Mouse (Mus musculus) cerebellum, postnatal 10 days (tissue): Measurements from ENCODE around the gene Dph1.

Source experiments
- DNase-seq, 2 experiments: peaks; one replicate each; pipeline ENCODE4 v3.0.0; 2021; ENCODE audit warnings: mixed read lengths in 2 of 2

The Dph1 gene

DNA sequence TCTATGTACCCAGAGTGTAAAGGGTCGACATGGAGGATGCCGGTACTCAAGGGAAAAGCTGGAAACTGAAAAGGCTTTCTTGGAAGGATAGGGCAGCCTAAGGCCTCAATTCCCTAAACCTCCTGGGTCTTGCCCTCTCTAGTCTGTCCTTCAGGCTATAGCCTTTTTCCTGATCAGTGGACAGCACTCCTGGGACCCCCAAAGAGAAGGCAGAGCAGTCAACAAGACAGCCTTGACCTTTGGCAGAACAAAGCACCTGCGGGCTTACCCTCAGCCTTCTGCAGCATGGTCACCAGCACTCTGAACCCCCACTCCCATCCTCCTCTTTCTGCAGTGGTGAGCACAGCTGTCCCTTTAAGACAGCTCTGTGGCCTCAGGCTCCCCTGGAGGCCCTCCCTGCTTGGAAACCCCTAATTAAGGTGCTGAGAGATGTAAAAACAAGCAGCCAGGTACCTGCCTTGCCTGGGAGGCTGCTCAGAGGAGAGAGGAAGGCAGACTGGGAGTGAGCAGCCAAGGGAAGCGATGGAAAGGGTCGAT lies at the start of gene Dph1:
Gene Dph1 (minus strand): TSS at position 337 of the 537 bp plus-strand sequence.
- DNase-seq: no peak

DNA sequence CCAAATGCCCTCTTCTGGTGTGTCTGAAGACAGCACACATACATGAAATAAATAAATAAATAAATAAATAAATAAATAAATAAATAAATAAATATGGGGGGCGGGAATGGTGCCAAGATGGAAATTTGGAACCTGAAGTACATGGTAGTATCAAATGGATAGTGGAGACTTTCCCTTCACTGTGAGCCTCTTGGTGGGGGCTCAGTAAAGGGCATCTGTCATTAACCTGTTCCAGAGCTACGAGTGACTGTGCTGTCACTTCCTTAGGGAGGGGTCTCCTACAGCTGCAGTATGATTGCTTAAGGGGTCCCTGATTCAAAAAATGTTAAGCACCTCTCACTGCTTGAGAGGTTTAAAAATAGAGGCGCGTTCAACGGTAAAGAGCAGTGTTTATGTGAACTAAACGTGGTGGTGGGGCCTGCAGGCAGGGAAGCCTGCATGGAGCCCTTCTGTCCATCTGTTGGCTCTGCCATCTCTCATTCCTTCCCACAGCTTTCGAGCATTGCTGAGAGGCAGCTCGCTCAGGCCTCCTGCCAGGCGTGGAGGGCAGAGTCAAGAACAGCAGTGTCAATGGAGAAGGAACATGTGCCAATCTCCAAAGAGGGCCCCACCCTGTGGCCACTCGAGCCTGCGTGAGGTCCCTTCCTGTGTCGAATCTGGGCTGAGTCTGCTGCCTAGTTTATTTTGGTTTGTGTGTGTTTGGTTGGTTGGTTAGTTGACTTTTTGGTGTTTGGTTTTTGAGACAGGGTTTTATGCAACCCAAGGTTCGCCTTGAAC lies 49.3 kb upstream of the Dph1 start:
- DNase-seq: peak; percentile 91 to 97

DNA sequence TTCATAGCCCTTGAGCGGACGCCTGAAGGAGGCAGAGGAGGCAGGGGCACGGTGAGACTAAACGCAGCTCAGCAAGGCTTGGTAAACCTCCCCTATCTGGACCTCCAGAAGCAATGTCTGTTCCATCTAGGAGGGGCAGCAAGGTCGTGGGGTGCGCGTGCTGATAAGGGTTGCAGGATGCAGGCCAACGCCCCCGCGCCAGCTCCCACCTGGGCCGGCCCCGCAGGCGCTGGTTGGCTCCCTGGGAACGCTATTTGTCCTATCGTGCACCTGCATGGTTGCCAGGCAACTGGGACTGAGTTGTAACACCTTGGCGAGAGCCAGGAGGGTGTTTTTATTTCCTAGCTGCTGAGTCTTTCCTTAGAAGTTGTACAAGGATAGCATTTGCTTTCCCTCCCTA lies 43.7 kb upstream of the Dph1 start:
- peak; percentile 55 to 56 for DNase-seq

DNA sequence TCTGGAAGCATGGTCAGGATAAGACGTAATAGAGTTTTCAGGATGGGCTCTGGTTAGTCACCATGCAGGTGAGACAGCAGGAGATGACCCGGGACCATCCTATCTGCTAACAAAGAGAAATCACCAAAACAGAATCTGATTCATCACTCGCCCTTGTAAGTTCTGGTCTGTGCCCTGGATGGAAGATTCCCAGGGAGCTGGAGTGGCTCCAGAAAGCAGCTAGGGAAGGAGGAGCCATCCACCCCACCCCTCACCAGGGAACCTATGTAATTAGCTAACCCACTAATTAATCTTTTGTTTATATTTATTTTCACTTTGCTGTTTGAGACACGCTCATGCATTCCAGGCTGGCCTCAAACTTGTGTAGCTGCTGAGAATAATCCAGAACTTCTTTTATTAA lies 41.4 kb upstream of the Dph1 start:
- no peak for DNase-seq

DNA sequence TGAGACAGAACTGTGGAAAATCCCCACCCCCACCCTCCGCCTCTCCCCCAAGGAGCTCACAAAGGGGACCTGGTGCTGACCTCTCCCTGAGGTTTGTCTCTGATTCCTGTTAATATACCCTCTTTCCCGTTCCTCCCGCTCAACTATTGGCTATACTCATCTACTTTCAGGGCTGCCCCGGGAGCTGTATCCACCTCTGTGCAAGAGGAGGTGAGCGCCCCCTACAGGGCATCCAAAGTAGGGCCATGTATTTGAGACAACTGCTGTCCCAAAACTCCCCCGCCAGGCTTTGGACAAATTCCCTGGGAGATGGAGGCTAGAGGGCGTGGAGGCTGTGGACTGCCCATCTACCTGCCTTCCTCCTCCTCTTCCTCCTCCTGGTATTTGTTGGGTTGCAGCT lies 40.7 kb upstream of the Dph1 start:
- DNase-seq: peak; percentile 75 to 80

DNA sequence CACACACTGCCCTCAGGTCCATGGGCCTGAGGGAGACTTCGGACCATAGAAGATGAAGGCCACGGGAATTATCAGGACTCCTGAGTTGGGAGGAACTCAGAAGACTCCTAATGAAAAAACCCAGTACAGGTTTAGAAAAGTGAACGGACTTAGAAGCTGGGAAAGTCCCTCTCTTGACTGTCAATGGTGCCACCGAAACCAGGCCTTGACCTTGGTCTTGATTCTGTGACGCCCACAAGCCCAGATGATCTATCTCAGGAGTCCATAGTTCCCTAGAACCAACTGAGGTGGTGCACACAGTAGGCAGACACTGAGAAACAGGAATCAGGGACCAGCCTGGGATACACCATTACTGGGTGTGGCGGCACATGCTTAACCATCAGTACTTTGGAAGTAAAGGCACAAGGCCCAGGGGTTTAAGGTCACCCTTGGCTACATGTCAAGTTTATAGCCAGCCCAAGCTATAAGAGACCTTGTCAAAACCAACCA lies 39.3 kb upstream of the Dph1 start:
- DNase-seq: no peak

DNA sequence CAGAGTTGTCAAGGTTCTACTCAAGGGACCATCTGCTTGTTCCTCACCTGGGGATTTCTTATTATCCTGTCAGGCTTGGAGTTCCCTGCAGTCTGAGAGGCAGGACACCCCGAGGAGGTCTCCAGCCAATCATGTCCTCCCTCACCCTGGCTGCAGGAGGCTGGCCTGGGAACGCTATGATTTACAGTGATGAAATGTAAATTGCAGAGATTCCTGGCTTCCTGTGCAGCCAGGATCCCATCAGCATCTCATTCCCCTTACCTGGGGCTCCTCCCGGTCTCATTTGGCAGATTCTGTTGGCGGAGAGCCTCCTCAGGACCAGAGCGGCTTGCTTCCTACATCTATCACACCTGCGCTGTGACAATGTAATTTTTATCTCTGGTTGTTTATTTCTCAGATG lies 38.2 kb upstream of the Dph1 start:
- no peak for DNase-seq

DNA sequence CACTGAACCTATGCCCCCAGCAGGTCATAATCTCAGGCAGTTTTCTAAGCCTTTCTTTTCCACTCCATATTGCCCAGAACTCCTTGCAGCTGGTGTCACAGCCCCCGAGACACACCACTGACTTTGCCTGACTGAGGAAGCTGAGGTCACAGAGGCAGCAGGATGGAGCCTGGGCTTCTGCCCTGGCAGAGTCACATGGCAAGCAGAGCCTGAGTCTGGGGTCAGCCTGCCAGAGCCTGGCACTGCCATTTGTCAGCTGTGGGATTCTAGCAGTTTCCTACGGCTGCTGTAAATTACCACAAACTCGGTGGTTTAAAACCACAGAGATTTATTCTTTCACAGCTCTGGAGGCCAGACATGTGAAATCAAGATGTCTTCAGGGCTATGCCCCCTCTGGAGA lies 36.6 kb upstream of the Dph1 start:
- DNase-seq: peak; percentile 56 to 64

DNA sequence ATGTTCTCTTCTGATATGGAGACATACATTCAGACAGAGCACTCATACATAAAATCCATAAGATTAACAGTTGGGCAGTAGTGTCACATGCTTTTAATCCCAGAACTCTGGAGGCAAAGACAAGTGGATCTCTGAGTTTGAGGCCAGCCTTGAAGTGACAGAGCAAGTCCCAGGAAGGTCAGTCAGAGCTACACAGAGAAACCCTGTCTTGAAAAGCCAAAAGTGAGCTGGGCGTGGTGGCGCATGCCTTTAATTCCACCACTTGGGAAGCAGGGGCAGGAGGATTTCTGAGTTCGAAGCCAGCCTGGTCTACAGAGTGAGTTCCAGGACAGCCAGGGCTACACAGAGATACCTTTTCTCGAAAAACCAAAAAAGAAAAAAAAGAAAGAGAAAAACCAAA lies 33.8 kb upstream of the Dph1 start:
- DNase-seq: no peak

DNA sequence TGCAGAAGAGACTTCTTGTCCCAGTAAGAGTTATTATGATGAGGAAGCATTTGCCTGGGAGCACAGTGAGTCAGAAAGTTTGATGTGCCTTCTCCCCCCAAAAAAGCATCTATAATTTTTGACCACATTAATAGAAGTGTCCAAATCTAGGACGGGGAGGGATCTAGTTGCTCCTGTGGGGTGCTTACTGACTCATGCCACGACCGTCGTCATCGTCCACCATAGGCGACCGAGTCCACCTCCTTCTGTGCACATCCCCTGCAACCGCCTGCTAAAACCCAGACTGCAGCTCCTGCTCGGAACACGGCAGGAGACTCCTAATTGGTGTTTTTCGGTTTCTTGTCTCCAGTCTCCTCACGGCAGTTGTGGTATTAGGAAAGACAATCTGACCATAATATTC lies 33.0 kb upstream of the Dph1 start:
- DNase-seq: no peak

DNA sequence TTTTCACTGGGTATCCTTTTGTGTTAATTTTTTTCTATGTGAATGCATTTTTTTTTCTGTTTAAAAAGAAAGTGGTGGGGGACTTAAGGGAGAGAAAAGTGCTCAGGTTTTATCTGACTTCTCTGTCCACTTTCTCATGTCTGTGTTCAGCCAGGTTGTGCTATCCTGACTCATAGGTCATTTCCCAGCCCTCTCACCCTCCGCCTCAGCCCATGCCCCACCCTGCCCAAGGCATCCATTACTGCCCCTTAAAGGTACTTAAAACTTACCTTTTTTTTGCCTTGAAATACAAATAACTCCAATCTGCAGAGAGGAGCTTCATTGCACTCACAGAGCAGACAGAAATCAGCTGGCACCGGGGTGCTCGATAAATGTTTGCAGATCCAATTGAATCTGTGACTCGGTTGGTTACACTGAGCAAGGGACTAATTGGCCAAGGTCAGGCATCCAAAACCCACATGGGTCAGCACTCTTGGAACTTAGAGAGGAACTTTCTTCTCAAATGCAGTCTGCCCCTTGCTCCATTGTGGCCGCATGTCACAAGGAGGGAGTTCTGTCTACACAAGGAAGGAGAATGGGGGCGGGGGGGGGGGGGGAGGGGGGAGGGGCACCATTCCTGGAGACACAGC lies 29.6 kb upstream of the Dph1 start:
- DNase-seq: no peak

DNA sequence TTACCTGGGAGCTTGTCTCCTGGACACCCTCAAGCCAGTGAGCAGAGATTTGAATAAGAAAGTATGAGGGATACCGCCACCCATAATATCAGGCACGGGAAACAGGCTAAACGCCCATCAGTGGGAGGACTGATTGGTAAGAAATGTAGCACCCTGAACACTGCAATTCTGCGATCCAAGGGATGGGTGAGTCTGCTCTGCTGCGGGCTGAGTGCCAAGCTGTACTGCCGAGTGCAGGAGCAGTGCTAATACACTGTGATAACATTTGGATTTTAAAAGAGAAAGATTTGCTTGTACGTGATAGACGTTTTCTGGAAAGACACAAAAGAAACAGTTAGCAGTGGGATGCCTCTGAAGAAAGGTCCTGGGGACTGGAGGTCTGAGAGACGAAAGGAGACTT lies 29.1 kb upstream of the Dph1 start:
- peak; percentile 62 to 64 for DNase-seq

DNA sequence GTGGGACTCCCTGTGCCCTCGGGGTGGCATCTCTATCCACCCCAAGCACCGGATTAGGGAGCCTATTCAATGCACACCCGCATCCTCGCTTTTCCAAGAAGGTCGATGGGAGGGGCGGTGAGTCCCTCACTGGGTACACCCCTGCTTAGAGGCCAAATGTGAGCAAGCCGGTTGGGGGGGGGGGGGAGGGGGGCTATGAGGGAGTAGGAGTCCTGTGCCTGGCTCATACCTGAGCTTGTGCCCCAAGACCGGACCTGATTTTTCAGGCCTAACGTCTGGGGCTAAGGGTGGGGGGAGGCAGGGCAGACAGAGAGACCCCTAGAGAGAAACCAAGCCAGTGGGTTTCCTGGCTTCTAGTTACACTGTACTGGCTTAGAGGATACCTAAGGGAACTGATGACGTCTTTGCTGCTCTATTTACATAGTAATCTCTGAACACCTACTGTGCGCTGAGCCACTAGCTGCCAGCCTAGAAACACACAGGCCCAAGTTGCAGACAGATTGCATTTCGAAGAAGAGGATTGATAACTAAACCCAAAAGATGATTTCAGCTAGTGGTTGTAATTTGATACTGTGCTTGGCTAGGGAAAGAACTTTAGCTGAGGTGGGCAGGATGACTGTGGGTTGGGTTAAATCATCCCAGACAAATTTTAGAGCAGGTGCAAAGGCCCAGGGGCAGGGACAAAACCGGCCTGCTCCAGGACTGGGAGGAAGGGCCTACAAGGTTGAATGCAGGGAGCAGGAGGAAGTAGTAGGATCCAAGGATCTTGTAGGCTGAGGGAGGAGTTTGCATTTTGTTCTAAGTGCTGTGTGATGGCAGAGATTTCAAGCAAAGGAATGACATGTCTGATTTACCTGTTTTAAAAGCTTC lies 23.3 kb upstream of the Dph1 start:
- no peak for DNase-seq

DNA sequence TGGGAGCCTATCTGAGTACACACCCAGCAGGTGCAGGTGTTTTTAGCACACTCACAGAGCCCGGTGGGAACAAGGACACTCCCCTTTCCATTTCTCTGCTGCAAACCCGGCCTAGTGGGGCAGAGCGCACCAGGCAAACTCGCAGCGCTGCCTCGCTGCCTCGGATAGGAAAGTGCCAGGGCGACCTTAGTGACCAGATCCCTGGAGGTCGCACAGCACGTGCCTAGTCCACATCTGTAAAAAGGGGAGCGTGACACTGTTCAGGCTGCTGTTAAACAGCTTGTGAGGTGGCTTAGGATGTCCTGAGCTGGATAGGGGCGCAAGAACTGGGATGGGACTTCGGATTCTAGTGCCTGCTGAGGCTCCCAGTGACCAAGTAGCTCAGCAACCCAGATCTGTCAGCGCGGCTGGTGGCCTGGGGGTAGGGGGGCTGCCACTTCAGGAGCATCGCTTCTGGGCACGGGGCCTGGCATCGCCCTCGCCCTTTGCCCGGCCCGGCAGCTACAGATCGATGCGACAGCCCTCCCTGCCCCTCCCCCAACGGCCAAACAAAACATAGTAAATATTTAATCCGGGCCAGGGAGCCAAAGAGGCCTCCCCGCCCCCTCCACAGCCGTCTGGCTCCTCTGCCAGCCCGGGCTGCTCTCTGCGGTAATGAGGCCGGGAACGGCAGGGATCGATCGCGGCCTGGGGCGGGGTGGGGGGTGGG lies 22.5 kb upstream of the Dph1 start:
- DNase-seq: peak; percentile 81 to 83

DNA sequence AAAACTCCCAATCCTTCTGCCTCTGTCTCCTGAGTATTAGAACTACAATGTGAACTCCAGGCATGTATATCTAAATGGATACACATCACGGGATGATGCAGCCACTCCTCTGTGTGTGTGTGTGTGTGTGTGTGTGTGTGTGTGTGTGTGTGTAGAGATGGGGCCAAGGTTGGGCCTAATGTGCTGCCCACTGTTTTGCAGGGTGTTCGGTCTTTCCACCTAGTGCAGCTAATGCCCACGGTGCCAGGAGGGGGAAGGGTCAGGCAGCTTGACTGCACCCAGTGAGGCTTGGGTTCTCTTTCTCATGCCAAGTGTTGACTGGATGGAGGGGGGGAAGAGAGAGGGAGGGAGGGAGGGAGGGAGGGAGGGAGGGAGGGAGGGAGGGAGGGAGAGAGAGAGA lies 21.8 kb upstream of the Dph1 start:
- DNase-seq: peak; percentile 73 to 75

DNA sequence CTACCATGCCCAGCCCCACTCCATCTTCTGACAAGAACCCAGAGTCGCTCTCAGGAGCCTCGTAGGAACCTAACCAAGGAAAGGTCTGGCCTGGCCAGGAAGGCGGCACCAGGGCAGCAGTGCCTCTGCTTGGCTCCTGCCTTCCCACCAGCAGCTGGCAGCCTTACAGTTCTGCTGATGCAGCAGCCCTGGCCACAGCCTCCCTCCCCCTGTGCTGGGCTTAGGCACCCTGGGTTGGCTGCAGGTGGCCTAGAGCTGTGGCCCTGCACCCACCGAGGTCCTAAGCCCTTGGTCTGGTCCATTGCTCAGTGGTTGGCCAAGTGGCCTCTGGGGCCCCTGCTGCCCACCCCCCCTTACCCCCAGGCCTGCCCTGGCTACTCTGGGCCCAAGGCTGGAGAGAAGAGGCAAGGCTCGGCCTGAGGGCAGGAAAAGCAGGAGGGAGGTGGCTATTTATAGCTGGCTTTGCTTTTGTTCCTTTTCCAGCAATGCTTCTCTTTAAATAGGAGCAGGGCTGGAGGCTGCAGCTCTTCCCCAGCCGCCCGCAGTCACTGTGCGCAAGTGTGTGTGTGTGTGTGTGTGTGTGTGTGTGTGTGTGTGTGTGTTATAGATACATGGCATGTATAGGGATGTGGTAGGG lies 21.1 kb upstream of the Dph1 start:
- peak; percentile 57 to 64 for DNase-seq

DNA sequence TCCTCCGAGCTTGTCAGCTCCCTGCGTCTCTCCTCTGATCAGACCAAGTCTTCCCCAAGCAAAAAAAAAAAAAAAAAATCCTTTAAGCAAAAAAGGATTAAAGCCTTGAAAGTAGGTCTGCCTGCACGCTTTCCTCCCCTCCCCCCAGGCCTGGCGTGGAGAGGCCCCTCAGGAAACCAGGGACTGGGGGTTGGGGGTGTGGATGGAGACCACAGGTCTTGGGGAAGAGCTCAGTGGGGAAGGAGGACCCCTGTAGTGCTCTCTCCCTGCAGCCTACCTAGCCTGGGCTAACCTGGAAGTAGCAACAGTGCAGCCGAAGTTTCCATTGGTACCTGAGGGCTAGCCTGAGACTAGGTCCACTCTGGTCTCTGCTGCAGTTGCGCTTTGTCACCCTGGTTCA lies 19.7 kb upstream of the Dph1 start:
- DNase-seq: no peak

DNA sequence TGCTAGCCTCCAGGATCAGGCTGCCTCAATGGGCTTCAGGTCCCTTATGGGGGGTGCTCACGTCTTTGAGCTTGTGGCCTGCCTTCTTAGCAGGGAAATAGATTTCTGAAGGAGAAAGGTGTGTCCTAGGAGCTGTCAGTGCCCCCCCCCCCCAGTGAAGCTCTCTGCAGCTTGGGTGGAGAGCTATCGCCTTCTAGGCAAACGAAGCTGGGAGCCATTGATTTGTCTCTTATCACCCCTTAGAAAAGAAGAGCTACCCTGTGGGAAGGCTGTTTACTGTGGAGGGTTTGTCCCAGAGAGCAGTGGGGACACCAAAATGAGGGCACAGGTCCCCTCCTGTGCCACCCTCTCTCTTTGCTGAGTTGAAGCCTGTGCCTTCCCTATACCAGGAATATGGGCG lies 19.1 kb upstream of the Dph1 start:
- DNase-seq: no peak

DNA sequence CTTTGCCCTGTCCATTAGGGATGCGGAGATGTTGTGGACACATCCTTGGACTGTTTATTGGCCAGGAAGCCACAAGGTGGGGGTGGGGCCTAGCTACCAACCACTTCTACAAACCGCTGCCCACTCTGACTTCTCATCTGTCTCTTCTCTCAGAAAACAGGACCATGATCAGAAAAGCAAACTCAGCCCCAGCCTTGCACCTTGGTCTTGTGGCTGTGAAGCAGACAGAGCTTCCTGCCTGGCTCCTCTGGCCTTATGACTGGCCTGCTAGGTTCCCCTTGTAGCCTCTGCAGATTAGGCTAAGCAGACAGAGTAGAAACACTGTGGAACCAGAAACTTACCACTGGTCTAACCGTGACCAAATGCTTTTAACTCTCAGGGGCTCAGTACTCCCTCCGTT lies 18.3 kb upstream of the Dph1 start:
- no peak for DNase-seq

DNA sequence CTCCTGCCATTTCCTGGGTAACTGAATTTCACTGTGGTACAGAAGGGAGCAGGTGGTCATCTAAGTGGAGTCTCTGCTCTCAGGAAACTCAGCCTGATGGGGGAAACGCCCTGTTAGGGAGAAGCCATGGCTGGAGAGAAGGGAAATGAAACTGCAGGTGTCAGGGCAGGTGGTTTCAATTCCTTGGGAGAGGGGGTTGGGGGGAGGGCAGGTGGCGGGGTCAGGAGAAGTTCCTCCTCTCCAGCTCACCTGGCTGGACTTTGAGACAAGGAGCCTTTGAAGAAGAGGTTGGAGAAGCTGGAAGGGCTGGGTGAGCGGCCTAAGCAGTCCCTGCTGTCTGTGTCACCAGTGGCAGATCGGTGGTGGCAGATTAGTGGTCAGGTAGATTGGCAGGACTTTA lies 15.3 kb upstream of the Dph1 start:
- no peak for DNase-seq

DNA sequence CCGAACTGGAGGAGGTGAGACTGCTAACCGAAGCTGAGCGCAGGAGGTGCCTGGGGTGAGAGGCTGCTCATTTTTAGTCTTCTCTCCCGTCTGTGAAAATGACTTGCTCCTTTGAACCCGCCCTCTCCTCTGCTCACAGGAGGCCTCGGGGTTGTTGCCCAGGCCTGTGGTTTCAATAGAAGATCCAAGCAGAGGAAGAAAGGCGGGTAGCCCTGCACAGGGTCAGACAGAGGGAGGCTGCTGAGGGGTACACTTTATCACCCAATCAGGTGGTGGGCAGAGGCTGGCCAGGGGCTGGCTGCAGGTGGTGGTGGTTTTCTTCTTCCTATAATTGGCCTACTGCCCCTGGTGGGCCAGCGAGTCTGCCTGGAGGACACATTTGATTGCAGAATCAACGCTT lies 13.4 kb upstream of the Dph1 start:
- no peak for DNase-seq

DNA sequence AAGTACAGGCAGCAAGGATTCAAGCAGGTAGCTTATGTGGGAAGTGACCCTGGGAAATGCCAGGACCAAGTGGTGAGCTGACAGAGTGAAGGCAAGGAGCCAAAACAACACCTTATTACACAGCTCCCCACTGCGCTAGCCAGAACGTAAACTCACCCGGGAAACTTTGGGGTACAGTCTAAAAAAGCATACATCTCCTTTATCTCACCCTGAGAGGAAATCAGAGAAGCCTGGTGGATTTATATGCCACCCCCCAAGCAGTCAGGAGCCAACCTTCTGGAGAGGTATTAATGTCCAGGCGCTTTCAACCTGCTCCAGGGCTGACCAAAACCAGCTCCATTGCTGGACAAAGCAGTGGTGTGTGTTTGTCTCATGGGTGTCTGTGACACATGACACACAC lies 12.9 kb upstream of the Dph1 start:
- no peak for DNase-seq
